ENCODE assay signal across 21 mouse cellular contexts in genomic region chr4:119026237-119026861, GRCm38 (mm10).
A peak's percentile ranks its signal among the peaks of the same experiment; 100 is the strongest.
DNase-seq lines count a peak whose midpoint lies in the region; ATAC-seq and TF ChIP-seq lines count a peak whose summit lies in the region.
"Had no signal": no experiment of that assay in that cellular context is flagged by ENCODE, and none has a peak within 500 bp of the region (broad histone marks: within the 10 kb centered on the region; RNA-seq: fewer than 3 reads in every experiment).

No protein-coding gene starts in this region.

- H3K4me2 ChIP-seq in kidney, embryonic 15.5 days, result no peak overlapping the region
- no peak overlapping the region; the same call in 1 of the 2 replicates for H3K4me2 ChIP-seq in liver, embryonic 14.5 days (ENCODE audit: low read depth)
- no peak overlapping the region for H3K4me2 ChIP-seq in midbrain, postnatal 0 days (ENCODE audit: low read depth, low read length, poor library complexity, severe bottlenecking)
- H3K4me2 ChIP-seq: forebrain, embryonic 12.5 days; stomach, embryonic 15.5 days had no signal

- peaks cover 40% of the 10 kb centered on the region for H3K4me1 ChIP-seq in kidney, embryonic 15.5 days
- H3K4me1 ChIP-seq in ES-Bruce4 (ENCODE audit: control insufficient read depth, insufficient read depth, low read length), result peaks cover 10% of the 10 kb centered on the region
- H3K4me1 ChIP-seq in embryonic facial prominence, embryonic 10.5 days, result peaks cover 51% of the 10 kb centered on the region
- peaks cover 56 to 66% of the 10 kb centered on the region in 2 experiments for H3K4me1 ChIP-seq in liver, embryonic 14.5 days (replicated peaks; ENCODE audit: control insufficient read depth in 2 of 2, insufficient read depth in 2 of 2, low read length in 1 of 2)
- H3K4me1 ChIP-seq in midbrain, postnatal 0 days (ENCODE audit: insufficient read depth, low read length), result no peaks in the 10 kb centered on the region

- DNase-seq in kidney, postnatal 4 days, result no peak
- DNase-seq in embryonic facial prominence, embryonic 10.5 days (ENCODE audit: low spot score), result no peak
- no peak for DNase-seq in liver, embryonic 14.5 days (ENCODE audit: low read depth in 3 of 3, low spot score in 3 of 3)
- DNase-seq in midbrain, postnatal 0 days (ENCODE audit: low spot score), result no peak
- no peak for DNase-seq in urinary bladder, adult 2 months (ENCODE audit: low spot score)
- no peak for DNase-seq in left cerebral cortex, postnatal 10 days (ENCODE audit: extremely low spot score in 1 of 2, low spot score in 2 of 2)
- DNase-seq: adrenal gland, postnatal 10 days; cerebellum, postnatal 10 days; gastrocnemius, postnatal 25 days; kidney, adult 18-20 months; left cerebral cortex, postnatal 4 days; lung, adult 2 months; lung, postnatal 36 days; right cerebral cortex, postnatal 25 days; thymus, adult 2 months had no signal

- 24% methylated on average over 5 of the region's 5 CpGs for WGBS in kidney, embryonic 15.5 days
- WGBS in embryonic facial prominence, embryonic 10.5 days, result 12% methylated on average over 5 of the region's 5 CpGs
- WGBS in liver, embryonic 14.5 days (ENCODE audit: insufficient replicate concordance), result 54% methylated on average over 5 of the region's 5 CpGs
- 15% methylated on average over 5 of the region's 5 CpGs for WGBS in midbrain, postnatal 0 days

- TF ChIP-seq POLR2A in ES-Bruce4 (IDR thresholded peaks at IDR 0.05; ENCODE audit: insufficient read depth, low read length), result no peak

- no peak for TF ChIP-seq CTCF in ES-Bruce4 (IDR thresholded peaks at IDR 0.05; ENCODE audit: low read depth, low read length)
- TF ChIP-seq CTCF in liver, embryonic 14.5 days (IDR thresholded peaks at IDR 0.05; ENCODE audit: low read depth), result no peak
- no peak for TF ChIP-seq CTCF in midbrain, postnatal 0 days (IDR thresholded peaks at IDR 0.05)

- no peak overlapping the region for H3K9ac ChIP-seq in kidney, embryonic 15.5 days
- H3K9ac ChIP-seq in ES-Bruce4 (ENCODE audit: low read depth, poor library complexity, severe bottlenecking), result peak overlapping the region; percentile 8; the same call in 1 of the 2 replicates
- peak overlapping the region; percentile 75 for H3K9ac ChIP-seq in liver, embryonic 14.5 days (replicated peaks)
- H3K9ac ChIP-seq in midbrain, postnatal 0 days (replicated peaks; ENCODE audit: low read length, poor library complexity, severe bottlenecking), result no peak overlapping the region
- H3K9ac ChIP-seq: forebrain, embryonic 12.5 days; stomach, embryonic 15.5 days had no signal

- H3K27ac ChIP-seq in kidney, embryonic 15.5 days, result peak overlapping the region; percentile 69
- H3K27ac ChIP-seq in ES-Bruce4 (ENCODE audit: insufficient read depth, low read length), result peak overlapping the region; percentile 94
- H3K27ac ChIP-seq in embryonic facial prominence, embryonic 10.5 days (replicated peaks), result peak overlapping the region; percentile 5; the same call in 1 of the 2 replicates
- H3K27ac ChIP-seq in liver, embryonic 14.5 days, result peak overlapping the region; percentile 98
- H3K27ac ChIP-seq in midbrain, postnatal 0 days (ENCODE audit: low read depth, low read length), result no peak overlapping the region
- H3K27ac ChIP-seq: forebrain, embryonic 12.5 days; hindbrain, embryonic 10.5 days; stomach, embryonic 15.5 days had no signal

- no peaks in the 10 kb centered on the region for H3K9me3 ChIP-seq in kidney, embryonic 15.5 days (replicated peaks)
- H3K9me3 ChIP-seq in ES-Bruce4 (replicated peaks; ENCODE audit: control insufficient read depth, insufficient read depth, low read length, poor library complexity, severe bottlenecking), result no peaks in the 10 kb centered on the region
- no peaks in the 10 kb centered on the region for H3K9me3 ChIP-seq in embryonic facial prominence, embryonic 10.5 days
- no peaks in the 10 kb centered on the region for H3K9me3 ChIP-seq in liver, embryonic 14.5 days (ENCODE audit: control insufficient read depth, low read length)
- H3K9me3 ChIP-seq in midbrain, postnatal 0 days (ENCODE audit: low read length), result no peaks in the 10 kb centered on the region
- H3K9me3 ChIP-seq: forebrain, embryonic 12.5 days; hindbrain, embryonic 10.5 days; stomach, embryonic 15.5 days had no signal

- ATAC-seq in kidney, embryonic 15.5 days (replicated peaks; ENCODE audit: low FRiP score), result 0 out of 2 replicates have a peak, but pooled peaks have one; percentile 40
- no peak for ATAC-seq in liver, embryonic 14.5 days (ENCODE audit: insufficient read depth)
- ATAC-seq in midbrain, postnatal 0 days (ENCODE audit: low FRiP score), result no peak
- ATAC-seq: activated CD4-positive, CD25-positive, alpha-beta regulatory T cell, adult 4 months had no signal

- no peak overlapping the region for H3K4me3 ChIP-seq in kidney, embryonic 15.5 days (replicated peaks)
- H3K4me3 ChIP-seq in ES-Bruce4 (ENCODE audit: low read depth, low read length), result no peak overlapping the region
- H3K4me3 ChIP-seq in embryonic facial prominence, embryonic 10.5 days, result no peak overlapping the region
- H3K4me3 ChIP-seq in liver, embryonic 14.5 days (ENCODE audit: insufficient read depth in 1 of 2, low read depth in 2 of 2, low read length in 2 of 2), result no peak overlapping the region
- H3K4me3 ChIP-seq in midbrain, postnatal 0 days (ENCODE audit: low read depth, low read length), result no peak overlapping the region
- H3K4me3 ChIP-seq: forebrain, embryonic 12.5 days; hindbrain, embryonic 10.5 days; stomach, embryonic 15.5 days had no signal

- intact Hi-C loops in left cerebral cortex, postnatal 10 days (cut with DNase I), result no loop called here

- no peaks in the 10 kb centered on the region for H3K36me3 ChIP-seq in kidney, embryonic 15.5 days
- H3K36me3 ChIP-seq in ES-Bruce4 (ENCODE audit: control insufficient read depth, insufficient read depth, low read length, poor library complexity, severe bottlenecking), result no peaks in the 10 kb centered on the region
- H3K36me3 ChIP-seq in embryonic facial prominence, embryonic 10.5 days (replicated peaks), result no peaks in the 10 kb centered on the region
- no peaks in the 10 kb centered on the region for H3K36me3 ChIP-seq in liver, embryonic 14.5 days (replicated peaks; ENCODE audit: control insufficient read depth, insufficient read depth, low read depth)
- no peaks in the 10 kb centered on the region for H3K36me3 ChIP-seq in midbrain, postnatal 0 days (ENCODE audit: insufficient read depth, low read length)
- H3K36me3 ChIP-seq: forebrain, embryonic 12.5 days; hindbrain, embryonic 10.5 days; stomach, embryonic 15.5 days had no signal

- no peaks in the 10 kb centered on the region for H3K27me3 ChIP-seq in kidney, embryonic 15.5 days
- no peaks in the 10 kb centered on the region for H3K27me3 ChIP-seq in ES-Bruce4 (ENCODE audit: control insufficient read depth, insufficient read depth, low read length, poor library complexity, severe bottlenecking)
- H3K27me3 ChIP-seq in embryonic facial prominence, embryonic 10.5 days (replicated peaks; ENCODE audit: low read depth, poor library complexity, severe bottlenecking), result no peaks in the 10 kb centered on the region
- H3K27me3 ChIP-seq in liver, embryonic 14.5 days (ENCODE audit: control insufficient read depth, insufficient read depth, low read length), result 0 out of 2 replicates have a peak, but pooled peaks cover 3% of the 10 kb centered on the region
- H3K27me3 ChIP-seq in midbrain, postnatal 0 days (ENCODE audit: insufficient read depth, low read length), result no peaks in the 10 kb centered on the region
- H3K27me3 ChIP-seq: stomach, embryonic 15.5 days had no signal

- peak; percentile 93 for TF ChIP-seq EP300 in ES-Bruce4 (IDR thresholded peaks at IDR 0.05; ENCODE audit: insufficient read depth, low read depth, low read length)
- no peak for TF ChIP-seq EP300 in liver, embryonic 14.5 days (IDR thresholded peaks at IDR 0.05; ENCODE audit: low read depth)

Comparison
In these comparisons a context has a peak if more than half of its experiments do, and no peak if none do; other contexts are left out.
1. H3K9ac ChIP-seq: peak in ES-Bruce4 (single experiment) and liver, embryonic 14.5 days (single experiment); none in kidney, embryonic 15.5 days (single experiment) and midbrain, postnatal 0 days (single experiment).